Mouse (Mus musculus) lung, postnatal 0 days (tissue): ENCODE data around the gene Junb.

Experiments
- CTCF ChIP-seq: IDR thresholded peaks from 2 replicates; pipeline ENCODE4 v1.5.1; 2016; ENCODE audit warnings: antibody characterized with exemption, mild to moderate bottlenecking
- EP300 ChIP-seq: IDR thresholded peaks from 2 replicates; pipeline ENCODE4 v1.6.1; 2016; ENCODE audit warnings: antibody characterized with exemption, mild to moderate bottlenecking, control low read depth

DNA sequence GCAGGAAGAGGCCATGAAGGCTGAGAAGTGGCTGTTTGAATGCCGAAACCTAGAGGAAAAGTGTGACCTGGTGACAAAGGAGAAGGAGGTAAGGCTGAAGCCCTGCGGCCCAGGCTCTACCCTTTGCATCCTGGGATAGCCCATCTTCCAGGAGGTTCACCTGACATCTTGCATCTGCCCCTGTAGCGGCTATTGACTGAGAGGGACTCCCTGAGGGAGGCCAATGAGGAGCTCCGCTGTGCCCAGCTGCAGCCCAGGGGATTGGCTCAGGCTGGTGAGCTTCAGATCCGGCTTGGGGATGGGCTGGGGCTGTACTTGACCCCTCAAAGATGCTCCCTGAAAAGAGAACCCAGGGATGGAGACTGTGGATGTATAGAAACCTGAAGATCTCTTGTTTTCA lies 18.5 kb upstream of the Junb start:
- TF ChIP-seq CTCF (no peak), EP300 (no peak)
